Mouse (Mus musculus) forebrain, postnatal 0 days (tissue): ENCODE measurements around the gene Nars2. TPM values are rescaled to one million over a fixed set of nuclear protein-coding genes. Genes with fewer than 3 reads are reported as not detected.

ENCODE experiments used
- ATAC-seq: fragments of 200-750 bp; cut with Nextera tagmentation; 2 replicates; pipeline ENCODE4 v1.8.0; 2017; ENCODE audit warnings: mild to moderate bottlenecking, moderate library complexity
- DNase-seq: peaks from one replicate; pipeline ENCODE4 v3.0.0-alpha.2; 2015
- H3K27ac ChIP-seq: fragments of 300-500 bp; sonication (generic); 2 replicates; pipeline ENCODE4 v1.5.1; 2014; ENCODE audit warnings: low read depth, mild to moderate bottlenecking, antibody characterized with exemption, low read length, moderate library complexity, mixed read lengths
- H3K27me3 ChIP-seq: fragments of 300-500 bp; sonication (generic); 2 replicates; pipeline ENCODE4 v1.6.1; 2014; ENCODE audit warnings: mild to moderate bottlenecking, low read length, mixed read lengths; ENCODE audit not compliant: insufficient read depth
- H3K36me3 ChIP-seq: fragments of 300-500 bp; sonication (generic); 2 replicates; pipeline ENCODE4 v1.6.1; 2014; ENCODE audit warnings: mild to moderate bottlenecking, moderate library complexity; ENCODE audit not compliant: insufficient read depth
- H3K4me1 ChIP-seq: fragments of 300-500 bp; sonication (generic); 2 replicates; pipeline ENCODE4 v1.6.1; 2014; ENCODE audit warnings: antibody characterized with exemption; ENCODE audit not compliant: insufficient read depth
- H3K4me2 ChIP-seq: fragments of 300-500 bp; sonication (generic); 2 replicates; pipeline ENCODE4 v1.6.1; 2014; ENCODE audit warnings: low read depth, mild to moderate bottlenecking, moderate library complexity
- H3K4me3 ChIP-seq: fragments of 300-500 bp; sonication (generic); 2 replicates; pipeline ENCODE4 v1.5.1; 2014; ENCODE audit warnings: low read depth, low read length, mixed read lengths
- H3K9ac ChIP-seq: fragments of 300-500 bp; sonication (generic); 2 replicates; pipeline ENCODE4 v1.6.1; 2014; ENCODE audit warnings: mild to moderate bottlenecking
- H3K9me3 ChIP-seq: fragments of 300-500 bp; sonication (generic); 2 replicates; pipeline ENCODE4 v1.6.1; 2016; ENCODE audit warnings: low read length
- CTCF ChIP-seq: sonication (generic); IDR thresholded peaks from 2 replicates; pipeline ENCODE4 v1.5.1; 2016; ENCODE audit warnings: antibody characterized with exemption, control low read depth, low read depth
- WGBS: fragments of 180-500 bp; shearing (Covaris S2); extraction: QIAGEN DNeasy Blood & Tissue Kit; methylation state at CpG from one replicate; pipeline ENCODE4 v1.1.7; 2014; 5-methylcytosine and 5-hydroxymethylcytosine counted together
- polyA plus RNA-seq: library from polyadenylated mRNA; unstranded; fragments of >200 nt; fragmentation: Nextera tagmentation; extraction: Ambion mirVana; gene quantifications from 2 replicates; pipeline ENCODE4 v1.2.1, GENCODE M21; 2015
- total RNA-seq: library from RNA; depleted of rRNA; stranded (reverse); fragments of >200 nt; gene quantifications from 2 replicates; pipeline ENCODE4 v1.2.3, GENCODE M21; 2014; rRNA removed

The Nars2 gene
- total and polyA plus RNA-seq, 2 experiments from 2014 or later: 15.7 to 18.2 TPM

DNA sequence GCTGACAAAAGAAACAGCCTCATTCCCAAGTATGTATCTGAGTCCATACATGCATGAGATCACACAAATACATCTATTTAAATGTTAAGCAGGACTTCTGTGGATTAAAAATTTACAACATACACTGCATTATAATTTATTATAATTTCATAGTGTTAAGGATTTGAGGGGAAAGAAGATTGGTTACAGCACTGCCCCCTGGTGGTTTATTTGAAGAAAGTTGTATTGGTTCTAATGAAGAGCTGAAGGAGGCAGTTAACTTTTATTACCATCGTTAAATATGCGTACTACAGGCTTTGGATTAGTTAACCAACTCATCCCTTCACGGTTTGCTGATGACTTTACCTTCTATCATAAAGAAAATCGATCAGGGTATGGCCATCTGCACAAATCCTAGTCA lies 134.0 kb downstream of the Nars2 start:
- WGBS: 7% methylated on average over 4 of the region's 4 CpGs
- no peak overlapping the region for H3K4me2 ChIP-seq
- H3K4me1 ChIP-seq: peaks cover 10% of the 10 kb centered on the region; the same call in 1 of the 2 replicates
- ATAC-seq (no peak), DNase-seq (peak; percentile 63)
- TF ChIP-seq CTCF: peak; percentile 57
- H3K27ac ChIP-seq: no peak overlapping the region
- H3K9me3 ChIP-seq: no peaks in the 10 kb centered on the region
- no peaks in the 10 kb centered on the region for H3K27me3 ChIP-seq
- no peak overlapping the region for H3K4me3 ChIP-seq
- no peak overlapping the region for H3K9ac ChIP-seq
- no peaks in the 10 kb centered on the region for H3K36me3 ChIP-seq

DNA sequence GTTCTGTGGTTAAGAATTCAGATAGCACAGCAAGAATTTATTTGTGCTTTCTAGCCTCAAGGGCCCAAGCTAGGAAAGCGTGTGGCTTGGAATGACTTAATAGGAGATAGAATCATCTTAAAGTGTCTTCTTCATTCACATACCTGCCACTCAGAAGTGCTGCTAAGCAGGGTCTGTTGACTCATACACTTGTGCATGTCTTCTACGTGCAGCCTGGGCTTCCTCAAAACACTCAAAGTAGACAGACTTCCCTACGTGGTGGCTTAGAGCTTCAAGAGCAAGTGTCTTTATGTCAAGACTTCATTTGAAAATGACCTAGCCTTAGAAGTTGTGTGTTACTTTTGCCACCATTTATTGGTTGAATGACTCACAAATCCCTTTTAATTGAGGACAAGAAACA lies 142.9 kb downstream of the Nars2 start:
- Histone ChIP-seq H3K4me1 (no peaks in the 10 kb centered on the region), H3K36me3 (no peaks in the 10 kb centered on the region)
- 83% methylated on average over 3 of the region's 3 CpGs for WGBS

GRCm38 (mm10) chr7:97108119-97108518 lies 156.8 kb downstream of the Nars2 start:
- H3K27ac ChIP-seq: no peak overlapping the region
- H3K4me2 ChIP-seq: no peak overlapping the region
- no peak for DNase-seq
- H3K4me1 ChIP-seq: no peaks in the 10 kb centered on the region
- TF ChIP-seq CTCF: no peak
- H3K36me3 ChIP-seq: no peaks in the 10 kb centered on the region
- no peak for ATAC-seq
- no peaks in the 10 kb centered on the region for H3K27me3 ChIP-seq
- H3K9me3 ChIP-seq: no peaks in the 10 kb centered on the region
- no peak overlapping the region for H3K9ac ChIP-seq
- 88% methylated on average over 3 of the region's 3 CpGs for WGBS
- H3K4me3 ChIP-seq: no peak overlapping the region

More for the DNA sequence above, 142.9 kb downstream of the Nars2 start:
- no peak overlapping the region for H3K9ac ChIP-seq
- ATAC-seq (no peak), DNase-seq (no peak)
- no peaks in the 10 kb centered on the region for H3K27me3 ChIP-seq
- H3K27ac ChIP-seq: no peak overlapping the region
- no peaks in the 10 kb centered on the region for H3K9me3 ChIP-seq
- no peak for TF ChIP-seq CTCF
- H3K4me3 ChIP-seq: no peak overlapping the region
- no peak overlapping the region for H3K4me2 ChIP-seq

Other genes starting within 250 kb of the Nars2 start
- gene Gab2, start 130.1 kb downstream of the Nars2 start, total RNA-seq: 24.1 and 27.0 TPM in 2 replicates
- gene Gab2, start 130.1 kb downstream of the Nars2 start, polyA plus RNA-seq: 11.4 and 14.0 TPM in 2 replicates